Mouse (Mus musculus): ENCODE data around the gene Isg15.

DNA sequence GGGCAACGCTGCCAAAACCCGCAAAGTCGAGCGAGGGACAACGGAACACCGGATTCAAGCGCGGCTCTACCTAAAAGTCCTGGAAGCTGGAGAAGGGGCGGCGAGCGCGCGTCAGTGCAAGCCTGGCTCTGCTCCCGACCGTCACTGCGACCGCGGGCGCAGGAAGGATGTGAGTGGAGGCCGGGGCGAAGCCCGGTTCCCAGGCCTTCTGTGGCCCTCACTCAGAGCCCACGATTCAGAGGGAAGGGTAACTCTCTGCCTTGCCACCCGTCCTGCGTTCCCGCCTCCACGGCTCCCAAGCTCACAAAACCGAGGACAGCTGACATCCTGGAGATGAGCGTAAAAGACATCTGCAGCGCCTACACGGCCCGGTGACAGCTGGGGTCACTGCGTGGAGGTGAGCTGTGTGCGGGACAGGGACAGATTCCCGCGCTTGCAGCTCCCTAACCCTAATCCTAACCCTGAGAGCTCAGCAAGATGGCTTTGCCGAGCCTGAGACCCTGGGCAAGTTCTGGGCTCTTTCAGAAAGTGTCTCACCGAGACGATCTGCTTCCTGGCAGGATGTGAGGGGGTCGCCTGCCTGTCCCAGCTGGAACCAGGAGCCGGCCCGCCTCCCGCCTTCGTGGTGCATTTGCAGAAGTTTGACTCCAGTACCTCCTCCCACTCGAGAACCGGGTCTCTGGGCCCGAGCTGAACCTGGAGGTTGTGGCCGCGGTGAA is 3.0 kb upstream of the Isg15 start:
- TF ChIP-seq CTCF (IDR thresholded peaks at IDR 0.05; ENCODE audit: borderline replicate concordance, extremely low read depth, insufficient read depth, insufficient read length) = no peak
- TF ChIP-seq POLR2A (IDR thresholded peaks at IDR 0.05; ENCODE audit: borderline replicate concordance, extremely low read depth, insufficient read depth, insufficient read length, poor library complexity, severe bottlenecking) = no peak

All from brain, embryonic 14.5 days (tissue).